ENCODE assay signal across 29 mouse cellular contexts in genomic region chr14:56103452-56103851, GRCm38 (mm10). TPM values are rescaled to one million over a fixed set of nuclear protein-coding genes. Genes with fewer than 3 reads are reported as not detected.
"Had no signal": no experiment of that assay in that cellular context is flagged by ENCODE, and none has a peak within 500 bp of the region (broad histone marks: within the 10 kb centered on the region; RNA-seq: fewer than 3 reads in every experiment).

No protein-coding gene starts in this region.

- H3K27me3 ChIP-seq: kidney, embryonic 15.5 days; limb, embryonic 13.5 days; liver, embryonic 12.5 days; liver, embryonic 15.5 days; megakaryocyte, embryonic 14.5 days; midbrain, embryonic 15.5 days; neural tube, embryonic 12.5 days; neural tube, embryonic 15.5 days had no signal

- H3K9ac ChIP-seq: kidney, embryonic 15.5 days; limb, embryonic 13.5 days; liver, embryonic 12.5 days; liver, embryonic 15.5 days; midbrain, embryonic 15.5 days; neural tube, embryonic 12.5 days; neural tube, embryonic 15.5 days had no signal

- H3K9me3 ChIP-seq: kidney, embryonic 15.5 days; limb, embryonic 10.5 days; limb, embryonic 13.5 days; liver, embryonic 12.5 days; liver, embryonic 15.5 days; midbrain, embryonic 10.5 days; midbrain, embryonic 15.5 days; neural tube, embryonic 12.5 days; neural tube, embryonic 15.5 days had no signal

- H3K27ac ChIP-seq: kidney, embryonic 15.5 days; limb, embryonic 10.5 days; limb, embryonic 13.5 days; liver, embryonic 12.5 days; liver, embryonic 15.5 days; macrophage; midbrain, embryonic 10.5 days; midbrain, embryonic 15.5 days; neural tube, embryonic 12.5 days; neural tube, embryonic 15.5 days; stomach, postnatal 0 days had no signal

- H3K36me3 ChIP-seq: kidney, embryonic 15.5 days; limb, embryonic 10.5 days; limb, embryonic 13.5 days; liver, embryonic 12.5 days; liver, embryonic 15.5 days; midbrain, embryonic 10.5 days; midbrain, embryonic 15.5 days; neural tube, embryonic 12.5 days; neural tube, embryonic 15.5 days had no signal

- H3K4me1 ChIP-seq: kidney, embryonic 15.5 days; limb, embryonic 10.5 days; limb, embryonic 13.5 days; liver, embryonic 12.5 days; liver, embryonic 15.5 days; megakaryocyte, embryonic 14.5 days; midbrain, embryonic 10.5 days; midbrain, embryonic 15.5 days; neural tube, embryonic 12.5 days; neural tube, embryonic 15.5 days had no signal

- ATAC-seq: liver, embryonic 12.5 days; midbrain, embryonic 15.5 days had no signal

- H3K4me3 ChIP-seq: kidney, embryonic 15.5 days; limb, embryonic 10.5 days; limb, embryonic 13.5 days; liver, embryonic 12.5 days; liver, embryonic 15.5 days; megakaryocyte, embryonic 14.5 days; midbrain, embryonic 10.5 days; midbrain, embryonic 15.5 days; neural tube, embryonic 12.5 days; neural tube, embryonic 15.5 days had no signal

- DNase-seq: kidney, adult 8-10 months; kidney, postnatal 10 days; kidney, postnatal 36 days; liver; lung, adult 2 months; lung, postnatal 14 days; right cerebral cortex, adult 18-20 months; right cerebral cortex, postnatal 14 days; right cerebral cortex, postnatal 4 days; thymus, adult 2 months; thymus, postnatal 14 days; thymus, postnatal 4 days had no signal

- H3K4me2 ChIP-seq: kidney, embryonic 15.5 days; limb, embryonic 13.5 days; liver, embryonic 12.5 days; liver, embryonic 15.5 days; midbrain, embryonic 15.5 days; neural tube, embryonic 12.5 days; neural tube, embryonic 15.5 days had no signal

RNA-seq across cellular contexts. Expression of gene Ctsg, which starts 1.1 kb away (rescaled TPM):
- total RNA-seq: layer of hippocampus, postnatal 25 days; left cerebral cortex, adult 18-20 months; left cerebral cortex, postnatal 25 days had no signal
- polyA plus RNA-seq: limb, embryonic 10.5 days; limb, embryonic 13.5 days; lung, embryonic 16.5 days; midbrain, embryonic 10.5 days; midbrain, embryonic 15.5 days; neural tube, embryonic 12.5 days; neural tube, embryonic 15.5 days had no signal

RNA-seq across cellular contexts. Expression of gene Gzme, which starts 17.0 kb away (rescaled TPM):
- total RNA-seq: layer of hippocampus, postnatal 25 days; left cerebral cortex, adult 18-20 months; left cerebral cortex, postnatal 25 days had no signal
- polyA plus RNA-seq: kidney, embryonic 15.5 days; limb, embryonic 10.5 days; limb, embryonic 13.5 days; liver, embryonic 12.5 days; liver, embryonic 15.5 days; lung, adult 2 months; lung, embryonic 16.5 days; macrophage; midbrain, embryonic 10.5 days; midbrain, embryonic 15.5 days; neural tube, embryonic 12.5 days; neural tube, embryonic 15.5 days; stomach, embryonic 14.5 days; stomach, postnatal 0 days; thymus, adult 2 months had no signal

RNA-seq across cellular contexts. Expression of gene Mcpt8, which starts 18.4 kb away (rescaled TPM):
- total RNA-seq: layer of hippocampus, postnatal 25 days; left cerebral cortex, adult 18-20 months; left cerebral cortex, postnatal 25 days had no signal
- polyA plus RNA-seq: limb, embryonic 10.5 days; lung, adult 2 months; midbrain, embryonic 10.5 days; midbrain, embryonic 15.5 days; neural tube, embryonic 12.5 days; thymus, adult 2 months had no signal

RNA-seq across cellular contexts. Expression of gene Gzmd, which starts 29.0 kb away (rescaled TPM):
- total RNA-seq: layer of hippocampus, postnatal 25 days; left cerebral cortex, adult 18-20 months; left cerebral cortex, postnatal 25 days had no signal
- polyA plus RNA-seq: kidney, embryonic 15.5 days; limb, embryonic 10.5 days; limb, embryonic 13.5 days; liver, embryonic 12.5 days; liver, embryonic 15.5 days; lung, adult 2 months; lung, embryonic 16.5 days; macrophage; midbrain, embryonic 10.5 days; midbrain, embryonic 15.5 days; neural tube, embryonic 12.5 days; neural tube, embryonic 15.5 days; stomach, embryonic 14.5 days; stomach, postnatal 0 days; thymus, adult 2 months had no signal

RNA-seq across cellular contexts. Expression of gene Mcpt4, which starts 41.3 kb away (rescaled TPM):
- total RNA-seq: left cerebral cortex, adult 18-20 months; left cerebral cortex, postnatal 25 days had no signal
- polyA plus RNA-seq: kidney, embryonic 15.5 days; limb, embryonic 10.5 days; liver, embryonic 12.5 days; liver, embryonic 15.5 days; macrophage; midbrain, embryonic 10.5 days; neural tube, embryonic 12.5 days had no signal
